Mouse (Mus musculus): ENCODE results near the gene Slit1.

Gene Slit1

DNA sequence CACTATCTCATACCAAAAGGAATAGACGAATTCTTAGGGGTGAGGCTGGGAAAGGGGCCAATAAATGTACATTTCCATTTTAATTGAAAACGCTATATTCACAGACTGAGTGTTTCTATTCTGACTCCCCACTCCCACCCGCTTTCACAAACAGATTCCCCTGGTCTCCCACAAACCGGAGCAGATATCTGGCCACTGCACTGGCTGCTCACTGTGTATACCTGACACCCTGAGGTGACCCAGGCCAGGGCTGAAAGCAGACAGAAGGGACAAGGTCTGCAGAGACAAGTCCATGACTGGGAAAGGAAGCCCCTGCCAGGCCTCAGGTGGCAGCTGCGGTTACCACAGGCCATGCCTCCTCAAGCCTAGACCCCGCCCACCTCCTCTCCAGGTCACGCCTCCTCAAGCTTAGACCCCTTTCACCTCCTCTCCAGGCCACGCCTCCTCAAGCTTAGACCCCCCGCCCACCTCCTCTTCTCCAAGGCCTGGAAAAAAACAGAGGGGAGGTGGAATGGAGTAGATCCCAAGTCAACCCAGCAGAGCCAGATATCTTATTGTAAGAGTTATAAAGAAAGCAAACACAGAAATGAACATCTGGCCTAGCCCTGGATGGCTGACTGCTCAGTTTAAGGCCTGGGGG is 18.5 kb downstream of the Slit1 start:
- no peak for DNase-seq (ENCODE audit: low read depth)

DNA sequence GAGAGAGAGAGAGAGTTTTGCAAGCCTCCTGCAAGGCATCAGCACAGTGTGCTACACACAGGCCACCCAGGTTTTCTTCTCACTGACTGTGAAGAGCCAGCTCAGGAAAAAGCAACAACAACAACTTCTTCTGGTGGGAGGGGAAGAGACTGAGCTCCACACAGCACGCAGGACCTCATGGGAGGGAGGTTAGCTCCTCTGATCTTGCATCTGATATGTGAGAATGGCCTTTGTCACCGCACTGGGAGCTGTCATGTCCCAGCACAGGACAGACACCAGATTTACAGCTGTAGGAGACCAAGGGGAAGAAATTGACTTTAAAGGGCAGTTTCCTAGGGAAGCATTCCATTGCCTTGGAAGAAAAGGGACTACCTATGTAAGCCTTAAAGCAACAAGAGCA is 20.1 kb downstream of the Slit1 start:
- no peak for DNase-seq (ENCODE audit: low read depth)

DNA sequence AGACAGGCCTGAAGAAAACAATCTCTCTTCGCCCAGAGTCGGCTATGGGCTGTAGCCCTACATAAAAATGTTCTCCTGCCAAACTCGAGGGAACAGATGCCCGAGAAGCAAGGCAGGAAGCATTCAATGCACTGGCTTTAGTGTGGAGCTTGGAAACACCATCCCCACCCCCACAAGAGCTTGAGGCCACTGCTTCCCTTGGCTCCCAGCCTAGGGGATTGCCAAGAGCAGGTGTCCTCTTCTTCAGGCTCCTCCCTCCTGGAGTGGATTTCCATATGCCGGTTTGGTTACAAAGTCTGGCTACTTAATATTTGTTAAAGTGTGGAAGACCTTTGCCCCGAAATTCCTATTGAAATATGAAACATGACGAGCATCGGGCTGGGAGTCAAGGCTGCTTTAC is 24.0 kb downstream of the Slit1 start:
- DNase-seq (ENCODE audit: low read depth), result no peak

DNA sequence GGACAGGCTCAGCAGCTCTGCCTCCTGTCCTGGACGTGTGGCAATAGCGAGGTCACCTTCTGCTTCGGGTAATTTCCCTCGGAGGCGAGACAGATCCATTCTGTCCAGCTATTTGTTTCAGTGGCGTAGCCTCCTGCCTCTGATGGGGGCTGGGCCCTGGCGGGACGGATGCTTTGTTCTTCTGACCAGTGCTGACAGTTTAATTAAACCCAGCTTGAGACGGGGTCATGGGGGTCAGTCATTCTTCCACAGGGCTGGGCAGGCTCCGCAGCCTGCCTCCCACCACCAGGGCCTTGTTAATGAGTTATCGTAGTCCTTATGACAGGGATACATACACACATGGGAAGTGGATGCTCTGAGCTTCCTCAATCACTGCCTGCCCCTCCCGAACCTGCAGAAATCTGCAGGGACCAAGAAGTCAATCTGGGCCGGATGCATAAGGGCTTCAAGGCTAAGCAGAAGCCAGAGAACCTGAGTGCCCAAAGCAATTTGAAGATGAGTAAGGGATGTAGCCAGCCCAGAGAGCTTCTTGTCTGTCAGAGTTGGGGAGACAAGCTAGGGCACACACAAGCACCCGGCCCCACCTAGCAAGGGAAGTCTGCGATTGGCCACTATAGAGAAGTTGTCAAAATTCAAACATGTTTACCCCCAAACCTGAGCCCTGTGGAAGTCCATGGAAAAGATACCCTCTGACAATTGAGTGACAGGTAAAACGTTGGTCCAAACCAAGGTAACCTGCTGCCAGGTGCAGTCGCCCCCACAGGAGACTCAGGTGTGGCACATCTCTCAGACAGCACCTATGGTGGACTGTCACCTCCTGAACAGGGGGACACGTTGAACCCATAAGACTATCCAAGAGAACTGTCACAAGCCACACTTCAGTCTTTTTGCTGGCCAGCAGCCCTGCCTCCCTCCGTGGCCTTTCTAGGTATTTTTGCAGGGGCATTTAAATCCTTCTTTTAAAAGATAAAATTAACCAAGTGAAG is 26.9 kb downstream of the Slit1 start:
- peak; percentile 17 for DNase-seq (ENCODE audit: low read depth)

DNA sequence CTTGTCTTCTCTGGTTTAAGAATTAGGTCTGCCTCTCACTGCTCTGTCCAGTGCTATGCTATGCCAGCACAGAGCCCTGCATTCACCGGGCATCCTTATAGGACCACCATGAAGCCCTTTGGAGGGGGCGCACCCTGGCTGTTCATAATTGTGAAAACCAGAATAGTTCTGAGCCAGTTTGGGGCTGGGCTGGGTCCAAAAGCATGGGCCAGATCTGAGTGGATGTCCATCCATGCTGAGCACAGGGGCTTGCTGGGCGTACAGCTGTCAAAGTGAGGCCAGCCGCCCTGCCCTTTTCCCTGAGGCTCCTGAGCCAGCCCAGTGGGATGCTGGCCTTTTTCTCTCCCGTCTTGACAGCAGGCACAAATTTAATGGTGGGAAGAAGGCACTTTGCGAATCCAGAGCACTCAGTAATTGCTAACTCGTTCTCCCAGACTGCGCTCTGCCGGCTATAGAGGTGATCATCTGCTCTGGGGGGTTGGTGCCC is 29.0 kb downstream of the Slit1 start:
- DNase-seq (ENCODE audit: low read depth), result no peak

DNA sequence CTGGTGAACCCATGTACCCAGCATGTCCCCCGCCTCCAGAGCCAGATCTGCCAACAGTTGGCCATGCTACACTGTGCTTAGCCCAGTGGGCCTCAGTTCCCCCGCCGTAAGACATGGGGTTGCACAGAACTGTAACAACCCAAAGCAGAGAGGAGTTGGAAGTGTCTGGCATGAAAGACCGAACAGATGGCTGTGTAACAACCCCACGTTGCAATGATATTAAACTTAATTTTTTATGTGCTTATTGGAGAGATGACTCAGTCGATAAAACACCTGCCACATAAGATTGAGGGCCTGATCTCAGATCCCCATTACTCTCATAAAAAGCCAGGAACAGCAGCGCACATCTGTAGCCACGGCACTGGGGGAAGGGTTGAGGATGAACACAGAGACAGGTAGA is 30.6 kb downstream of the Slit1 start:
- no peak for DNase-seq (ENCODE audit: low read depth)

DNA sequence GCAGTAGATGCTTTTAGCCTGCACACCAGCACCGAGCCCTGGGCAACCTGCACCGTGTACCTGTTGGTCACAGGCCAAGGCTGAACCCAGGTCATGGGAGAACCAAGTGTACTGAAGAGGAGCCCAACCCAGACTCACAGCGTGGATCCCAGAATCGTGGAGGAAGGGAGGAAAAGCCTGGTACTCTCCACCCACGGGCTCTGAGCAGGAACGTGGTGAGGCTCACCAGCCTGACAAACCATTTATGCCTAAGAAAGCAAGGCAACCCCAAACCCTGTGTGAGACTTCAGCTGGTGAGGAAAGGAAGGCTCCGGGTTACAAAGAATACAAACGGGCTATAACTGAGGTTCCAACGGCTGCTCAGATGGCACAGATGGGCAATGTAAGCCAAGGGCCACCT is 31.8 kb downstream of the Slit1 start:
- DNase-seq (ENCODE audit: low read depth), result no peak

DNA sequence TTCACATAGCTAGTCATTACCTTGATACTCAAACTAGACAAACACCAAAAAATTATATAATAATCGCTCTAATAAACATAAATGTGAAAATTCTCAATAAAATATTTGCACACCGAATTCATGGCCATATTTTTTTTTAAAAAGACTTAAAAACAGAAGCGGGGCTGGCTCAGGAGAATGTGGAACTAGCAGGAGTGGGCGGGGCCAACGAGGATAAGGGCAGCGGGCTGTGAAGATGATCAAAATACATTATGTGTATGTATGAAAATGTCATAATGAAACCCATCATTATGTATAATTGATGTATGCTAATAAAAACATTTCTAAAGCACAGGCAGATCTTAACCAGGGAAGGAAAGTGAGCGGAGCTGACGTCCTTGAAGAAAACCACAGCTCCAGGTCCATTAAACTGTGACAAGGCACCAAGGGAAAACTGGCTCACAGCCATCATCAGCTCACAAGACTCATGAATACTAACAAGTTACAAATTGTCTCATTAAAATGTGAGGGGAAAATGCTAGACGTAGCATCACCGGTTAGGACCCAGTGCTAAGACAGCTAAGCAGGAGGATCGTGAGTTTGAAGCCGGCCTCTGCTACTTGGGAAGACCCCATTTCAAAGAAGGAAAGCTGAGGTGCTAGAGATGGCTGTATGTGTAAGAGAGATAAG is 33.8 kb downstream of the Slit1 start:
- DNase-seq (ENCODE audit: low read depth), result no peak

DNA sequence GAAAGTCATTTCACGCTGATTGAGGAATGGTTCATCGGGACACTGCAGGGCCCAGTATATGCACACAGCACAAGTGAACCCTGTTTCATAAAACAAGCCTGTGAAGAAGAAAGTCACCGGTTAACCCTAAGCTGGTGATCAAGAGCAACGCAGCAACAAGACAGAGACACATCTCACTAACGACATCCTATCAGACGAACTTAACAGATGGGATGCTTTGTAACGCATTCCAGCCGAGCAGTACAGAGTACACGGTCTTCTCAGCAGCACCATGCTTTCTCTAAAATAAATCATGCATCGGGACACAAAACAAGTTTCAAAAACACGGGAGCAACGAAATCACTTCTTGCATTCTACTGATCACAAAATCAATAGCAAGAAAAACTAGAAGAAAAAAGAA is 35.6 kb downstream of the Slit1 start:
- DNase-seq (ENCODE audit: low read depth), result no peak

DNA sequence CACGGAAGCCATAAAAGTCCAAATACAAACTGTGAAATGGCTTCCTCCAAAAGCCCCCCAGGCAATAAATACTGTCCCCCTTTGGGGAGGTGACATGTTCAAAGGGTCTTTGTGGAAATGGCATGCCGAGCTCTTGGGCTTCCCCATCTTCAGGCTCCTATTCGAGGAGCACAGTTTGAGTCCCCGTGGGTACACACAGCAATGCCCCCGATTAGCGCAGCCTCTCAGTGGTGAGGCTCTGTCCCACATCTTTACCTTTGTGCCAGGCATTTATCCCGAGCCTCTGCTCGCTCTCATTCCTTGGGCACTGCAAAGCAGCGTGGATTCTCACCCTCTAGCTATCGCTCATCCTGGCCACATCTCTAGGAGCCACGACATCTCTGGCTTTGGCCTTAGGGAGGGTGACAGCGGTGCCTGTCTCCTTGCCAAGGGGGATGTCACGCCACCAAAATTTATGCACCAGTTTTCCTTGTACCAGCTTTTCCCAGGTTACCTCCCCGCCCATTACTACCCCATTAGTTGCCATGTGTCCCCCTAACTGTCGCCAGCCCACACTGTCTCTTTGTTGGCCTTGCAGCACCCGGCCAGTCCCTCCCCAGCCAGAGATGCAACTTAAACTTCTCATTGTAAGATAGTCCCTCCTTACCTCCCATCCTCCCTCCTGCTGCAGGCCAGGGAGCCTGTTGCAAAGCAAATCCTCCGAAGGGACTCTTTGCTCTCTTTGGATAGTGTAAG is 37.2 kb downstream of the Slit1 start:
- no peak for DNase-seq (ENCODE audit: low read depth)

DNA sequence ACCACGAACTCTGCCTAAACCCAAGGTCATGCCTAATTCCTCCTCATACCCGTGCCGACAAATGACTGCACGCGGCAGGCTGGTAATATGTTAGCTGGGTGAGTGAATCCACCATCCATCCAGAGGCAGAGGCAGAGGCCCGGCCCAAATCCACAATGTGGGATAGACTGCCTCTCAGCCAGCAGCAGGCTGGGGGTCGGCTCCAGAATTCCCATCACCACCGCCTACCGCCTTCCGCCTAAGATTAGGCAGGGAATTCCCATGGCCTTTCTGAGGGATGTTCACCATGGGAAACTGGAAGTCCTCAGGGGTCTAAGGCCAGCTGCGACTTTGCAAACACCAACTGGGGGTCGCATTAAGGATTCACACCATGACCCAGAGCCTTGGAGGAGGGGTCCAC is 38.0 kb downstream of the Slit1 start:
- DNase-seq (ENCODE audit: low read depth), result no peak

DNA sequence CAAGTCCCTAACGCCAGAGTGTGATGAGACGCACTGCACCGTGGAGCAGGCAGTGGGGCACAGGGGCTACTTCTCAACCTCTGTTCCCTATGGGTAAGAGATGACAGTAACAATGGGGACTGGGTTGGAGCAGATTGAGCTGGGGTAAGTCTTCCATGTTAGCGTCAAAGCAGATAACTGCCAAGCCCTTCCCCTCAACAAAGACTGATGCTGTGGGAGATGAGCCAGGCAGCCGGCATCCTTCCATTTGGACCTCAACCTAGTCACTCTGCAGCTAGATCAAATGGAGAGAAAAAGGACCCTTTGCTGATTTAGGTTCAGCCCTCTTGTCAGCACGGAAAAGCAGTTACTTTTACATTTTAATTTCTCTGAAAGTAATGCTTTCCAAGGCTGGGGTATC is 40.8 kb downstream of the Slit1 start:
- DNase-seq (ENCODE audit: low read depth), result no peak

DNA sequence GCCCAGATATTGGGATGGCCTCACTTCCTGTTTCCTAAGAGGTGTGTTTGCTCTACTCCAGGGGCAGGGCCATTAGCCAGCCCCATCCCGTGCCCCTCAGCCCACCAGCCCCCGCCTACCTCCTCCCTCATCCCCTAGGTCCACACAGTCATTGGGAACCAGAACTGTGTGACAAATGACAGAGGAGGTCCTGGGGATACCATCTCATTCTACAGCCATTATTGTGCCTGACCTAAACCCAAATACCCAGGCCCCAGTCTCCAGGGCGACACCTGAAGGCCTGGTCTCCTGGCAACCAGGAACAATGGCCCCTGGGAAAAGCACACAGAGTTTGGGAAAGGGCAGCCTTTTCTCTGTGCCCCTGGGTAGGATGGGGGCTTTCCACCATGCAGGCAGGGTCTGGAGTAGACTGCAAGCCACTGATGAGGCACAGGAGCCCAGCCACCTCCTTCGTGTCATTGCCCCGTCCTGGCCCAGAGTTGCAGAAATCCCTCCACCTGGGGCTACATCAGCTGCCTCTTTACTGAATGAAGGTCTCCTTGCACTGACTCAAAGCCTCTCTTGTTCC is 44.5 kb downstream of the Slit1 start:
- DNase-seq (ENCODE audit: low read depth), result no peak

DNA sequence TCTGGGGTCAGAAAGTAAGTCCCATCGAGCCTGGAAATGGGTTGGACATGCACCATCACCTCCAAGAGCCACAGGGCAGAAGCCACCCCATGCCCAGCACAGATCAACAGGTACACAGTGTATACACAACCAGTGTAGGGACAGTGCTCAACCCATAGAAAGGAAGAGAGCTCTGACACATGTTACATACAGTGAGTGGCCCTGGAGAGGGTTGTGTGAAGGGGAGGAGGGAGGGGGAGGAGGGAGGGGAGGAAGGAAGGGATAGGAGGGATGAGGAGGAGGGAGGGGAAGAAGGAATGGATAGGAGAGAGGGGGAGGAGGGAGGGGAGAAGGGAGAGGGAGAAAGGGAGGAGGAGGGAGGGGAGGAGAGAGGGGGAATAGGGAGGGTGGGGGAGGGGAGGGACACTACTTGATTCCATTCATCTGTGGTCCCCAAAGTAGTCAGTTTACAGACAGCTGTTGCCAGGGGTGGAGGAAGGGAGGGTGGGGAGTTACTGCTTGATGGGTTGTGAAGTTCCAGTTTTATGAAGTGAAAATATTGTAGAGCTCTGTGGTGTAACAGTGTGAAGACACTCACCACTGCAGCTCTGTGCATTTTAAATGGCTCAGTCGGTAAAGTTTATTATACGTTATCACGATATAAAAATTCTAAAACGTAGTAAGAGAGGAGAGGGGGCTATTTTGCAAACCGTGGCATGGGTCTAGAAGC is 45.5 kb downstream of the Slit1 start:
- DNase-seq (ENCODE audit: low read depth), result no peak

DNA sequence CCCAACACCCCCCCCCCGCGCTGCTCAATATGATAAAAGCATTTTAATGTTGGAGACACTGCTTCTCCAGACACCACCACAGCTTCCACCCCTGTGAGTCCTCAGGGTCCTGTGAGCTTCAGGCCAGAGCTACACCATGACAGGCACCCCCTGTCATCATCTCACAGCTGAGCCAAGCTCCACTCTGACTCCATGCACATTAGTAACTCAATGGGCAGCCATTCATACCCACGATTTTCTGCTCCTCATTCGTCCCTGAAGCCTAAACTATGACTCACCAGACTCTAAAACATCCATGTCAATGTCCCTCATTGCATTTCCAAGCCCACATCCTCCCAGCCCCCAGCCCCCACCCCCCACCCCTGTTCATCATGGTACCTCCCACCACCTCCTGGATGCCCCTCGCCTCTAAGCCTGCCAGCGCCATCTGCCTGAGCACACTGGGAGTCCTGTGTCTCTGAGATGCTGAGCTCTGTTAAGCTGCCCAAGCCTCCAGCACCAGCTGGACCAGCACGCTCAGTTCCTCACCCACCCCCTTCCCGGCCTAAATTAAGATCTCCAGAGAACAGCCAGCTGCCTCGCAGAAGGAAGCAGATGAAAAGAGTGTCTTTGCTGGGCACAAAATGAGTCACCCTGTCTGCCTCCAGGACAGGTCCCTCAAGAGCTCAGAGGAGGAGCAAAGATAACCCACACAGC is 46.2 kb downstream of the Slit1 start:
- peak; percentile 28 for DNase-seq (ENCODE audit: low read depth)

DNA sequence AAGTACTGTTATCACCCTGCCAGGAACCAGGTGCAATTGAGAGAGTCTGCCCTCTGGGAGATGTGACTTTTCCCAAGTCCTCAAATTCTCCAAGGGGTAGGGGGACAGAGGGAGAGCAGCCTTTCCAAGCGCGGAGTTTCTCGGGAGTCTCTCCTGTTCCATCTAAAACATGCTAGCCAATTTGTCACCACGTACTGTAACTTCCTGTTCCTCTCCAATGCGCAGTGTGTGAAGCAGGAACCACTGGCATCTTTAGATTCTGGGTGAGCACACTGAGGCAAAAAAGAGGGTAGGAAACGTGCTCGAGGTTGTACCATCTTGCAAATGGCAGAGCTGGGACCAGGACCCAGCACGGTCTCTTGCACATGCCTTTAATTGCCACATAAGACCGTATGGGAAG is 47.0 kb downstream of the Slit1 start:
- no peak for DNase-seq (ENCODE audit: low read depth)

DNA sequence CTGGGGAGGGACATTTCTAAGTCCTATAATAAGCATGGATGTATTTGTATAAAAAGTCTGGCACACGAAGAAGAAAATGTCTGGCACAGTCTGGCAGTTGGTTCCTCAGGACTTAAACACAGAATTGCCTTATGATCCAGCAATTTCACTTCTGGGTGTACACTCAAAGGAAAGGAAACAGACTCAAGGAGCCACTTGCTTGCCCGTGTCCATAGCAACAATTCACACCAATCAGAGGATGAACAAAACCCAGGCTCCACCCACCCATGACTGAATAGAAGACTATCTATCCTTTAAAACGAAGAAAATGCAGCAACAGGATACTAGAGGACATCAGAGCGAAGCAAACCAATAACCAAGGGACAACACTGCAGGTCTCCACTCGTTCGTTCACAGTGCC is 48.4 kb downstream of the Slit1 start:
- no peak for DNase-seq (ENCODE audit: low read depth)

DNA sequence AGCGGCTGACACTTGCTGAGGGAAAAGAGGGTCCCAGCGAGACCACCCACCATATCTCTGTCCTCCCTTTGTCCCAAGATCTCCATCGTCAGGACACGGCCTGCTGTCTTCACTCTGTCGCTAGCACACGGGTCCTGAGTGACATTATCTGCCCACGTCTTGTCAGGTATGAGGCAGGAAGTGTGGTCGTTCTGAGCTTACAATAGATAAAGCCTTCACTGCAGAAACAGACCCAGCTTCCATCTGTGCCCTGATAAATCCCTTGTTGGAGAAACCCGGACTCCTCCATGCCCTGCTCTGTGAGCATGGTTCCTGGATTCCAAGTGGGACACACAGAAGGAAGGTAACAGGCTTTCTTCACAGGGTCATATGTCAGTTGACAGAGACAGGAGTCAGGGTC is 48.9 kb downstream of the Slit1 start:
- DNase-seq (ENCODE audit: low read depth), result no peak

DNA sequence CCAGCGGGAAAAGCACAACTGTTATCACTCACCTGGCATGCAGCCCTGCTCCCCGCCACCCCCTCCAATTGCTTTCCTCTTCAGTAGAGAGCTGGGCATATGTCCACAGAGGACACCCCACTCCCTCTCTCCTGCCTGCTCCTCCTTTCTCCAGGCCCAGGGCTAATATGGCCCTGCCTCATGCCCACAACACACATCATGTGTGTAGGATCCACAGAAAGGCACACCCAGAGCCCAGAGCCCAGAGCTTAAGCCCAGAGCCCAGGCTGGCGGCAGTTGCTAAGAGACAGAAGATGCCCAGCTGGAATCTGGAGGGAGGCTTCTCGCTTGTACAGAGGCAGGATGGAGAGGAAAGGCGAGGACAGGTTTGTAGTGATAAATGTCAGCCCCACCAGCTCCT is 49.7 kb downstream of the Slit1 start:
- no peak for DNase-seq (ENCODE audit: low read depth)

DNA sequence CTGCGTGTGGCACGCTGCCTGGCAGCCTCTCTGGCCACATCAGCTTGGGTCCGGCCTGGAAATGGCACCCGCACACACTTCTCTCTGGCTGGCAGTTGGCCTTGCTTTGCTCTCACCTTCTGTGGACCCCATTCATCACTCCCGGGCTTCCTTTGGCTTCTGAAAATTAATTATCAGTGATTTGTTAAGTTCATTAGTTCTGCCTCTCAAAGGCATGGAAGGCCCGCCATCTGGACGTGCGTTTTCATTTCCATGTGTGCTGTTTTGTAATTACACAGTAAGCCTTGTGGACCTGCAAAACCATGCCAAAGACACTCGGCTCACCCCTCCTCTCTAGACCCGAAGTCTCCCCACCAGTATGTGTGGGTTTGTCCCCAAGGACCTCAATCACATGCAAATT is 53.4 kb downstream of the Slit1 start:
- no peak for DNase-seq (ENCODE audit: low read depth)

DNA sequence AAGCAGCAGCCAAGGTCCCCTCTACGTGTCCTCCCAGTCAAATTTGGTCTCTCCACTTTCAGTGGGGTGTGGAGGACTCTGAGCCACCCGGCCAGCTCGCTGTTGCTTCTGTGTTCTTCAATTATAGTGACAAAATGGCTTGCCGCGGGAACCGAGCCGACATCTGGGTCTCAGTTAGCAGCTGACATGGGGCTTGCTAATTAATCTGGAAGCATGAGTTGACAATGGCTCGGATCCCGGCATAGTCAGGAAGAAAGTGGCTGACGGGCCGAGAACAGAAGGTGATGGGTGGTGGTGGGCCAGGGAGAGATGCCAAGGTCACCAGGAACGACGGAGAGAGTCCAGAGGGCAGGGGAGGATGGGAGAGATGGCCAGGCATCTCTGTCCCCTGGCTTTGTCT is 55.2 kb downstream of the Slit1 start:
- no peak for DNase-seq (ENCODE audit: low read depth)
